Mouse (Mus musculus) right cerebral cortex, postnatal 25 days (tissue): ENCODE data around the gene Sept4.

ENCODE experiments used
- DNase-seq: peaks from one replicate; pipeline ENCODE4 v3.0.0; 2022

Gene Sept4

GRCm38 (mm10) chr11:87602234-87602633 lies 33.5 kb downstream of the Sept4 start:
- no peak for DNase-seq

DNA sequence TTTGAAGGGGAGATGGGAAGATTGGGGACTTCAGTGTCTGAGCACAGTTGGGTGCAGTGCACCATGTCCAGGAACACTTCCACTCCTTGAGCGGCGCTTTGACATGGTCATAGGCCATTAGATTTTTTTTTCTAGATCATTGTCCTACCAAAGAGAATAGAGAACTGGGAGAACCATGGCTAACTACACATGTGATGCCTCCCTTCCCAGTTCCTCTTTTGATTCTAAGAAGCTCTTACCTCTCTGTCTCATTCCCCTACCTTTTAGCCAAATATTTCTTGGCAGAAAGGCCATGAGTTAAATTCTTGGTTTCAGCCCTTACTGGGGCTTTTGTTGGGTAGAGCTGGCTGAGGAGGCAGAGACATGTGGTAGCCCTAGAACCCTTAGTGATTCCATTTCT lies 34.9 kb downstream of the Sept4 start:
- no peak for DNase-seq

- DNase-seq, result no peak
Observed at GRCm38 (mm10) chr11:87609264-87609663, 40.6 kb downstream of the Sept4 start.

- no peak for DNase-seq
Observed at GRCm38 (mm10) chr11:87611547-87611946, 42.8 kb downstream of the Sept4 start.

GRCm38 (mm10) chr11:87613972-87614371 lies 45.3 kb downstream of the Sept4 start:
- DNase-seq, result no peak

DNA sequence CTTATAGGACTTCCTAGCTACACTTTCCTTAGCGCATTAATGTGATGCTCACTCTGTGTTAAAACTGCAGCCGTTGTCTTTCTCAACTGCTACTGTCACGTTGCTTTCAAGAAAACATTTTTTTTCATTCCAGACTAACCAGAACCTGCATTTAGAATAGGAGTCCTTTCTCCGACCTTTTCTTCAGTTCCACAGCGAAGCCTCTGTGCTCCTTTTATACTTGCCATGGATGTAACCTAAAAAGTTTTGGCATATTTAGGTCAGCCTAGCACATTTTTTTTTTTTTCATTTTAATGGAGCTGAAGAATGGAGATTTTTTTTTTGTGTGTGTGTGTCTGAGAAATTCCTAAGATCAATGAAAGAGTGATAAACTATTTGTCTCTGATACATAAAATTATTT lies 46.8 kb downstream of the Sept4 start:
- DNase-seq, result no peak

GRCm38 (mm10) chr11:87615952-87616351 lies 47.2 kb downstream of the Sept4 start:
- no peak for DNase-seq

- DNase-seq, result no peak
Observed at GRCm38 (mm10) chr11:87616790-87617474, 48.2 kb downstream of the Sept4 start, which contains the start of gene Hsf5. TSS of gene Hsf5 (plus strand) at chr11:87617164.

DNA sequence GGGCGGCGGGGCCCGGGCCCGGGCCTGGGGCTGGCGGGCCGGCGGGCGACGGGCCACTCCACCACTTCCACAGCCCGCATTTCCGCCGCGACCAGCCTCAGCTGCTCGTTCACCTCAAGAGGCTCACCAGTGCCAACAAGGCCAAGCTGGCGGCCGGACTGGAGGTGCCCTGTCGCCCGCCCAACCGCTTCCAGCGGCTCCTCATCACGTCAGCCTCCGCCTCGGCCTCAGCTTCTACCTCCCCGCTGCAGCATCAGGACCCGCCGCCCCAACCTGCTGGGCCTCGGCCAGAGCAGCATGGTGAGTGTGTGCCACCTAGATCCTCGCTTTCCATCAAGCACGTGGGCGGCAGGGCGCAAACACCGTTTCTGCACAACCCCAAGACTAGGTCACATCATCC lies 48.9 kb downstream of the Sept4 start:
- no peak for DNase-seq

GRCm38 (mm10) chr11:87623160-87623559 lies 54.5 kb downstream of the Sept4 start:
- DNase-seq, result no peak

- no peak for DNase-seq
Observed at GRCm38 (mm10) chr11:87629859-87630258, 61.2 kb downstream of the Sept4 start.

DNA sequence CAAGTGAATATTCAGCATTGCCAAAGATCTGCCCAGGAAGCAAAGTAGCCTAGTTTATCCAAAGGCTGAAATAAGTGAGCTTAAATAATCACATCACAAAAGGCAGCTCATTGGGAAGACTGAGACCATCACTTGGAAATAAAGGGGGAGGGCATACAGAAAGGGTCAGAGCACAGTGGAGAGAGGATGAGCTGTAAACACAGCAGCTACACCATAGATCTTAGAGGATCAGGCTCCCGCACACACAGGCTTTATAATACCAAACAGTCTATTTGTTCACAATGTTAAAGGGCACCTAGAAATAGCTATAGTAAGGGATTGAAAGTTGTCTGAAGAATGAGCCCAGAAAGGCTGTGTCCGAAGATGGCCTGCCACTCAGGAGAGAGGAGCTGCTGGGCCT lies 70.1 kb downstream of the Sept4 start:
- DNase-seq, result no peak

GRCm38 (mm10) chr11:87639206-87639605 lies 70.5 kb downstream of the Sept4 start:
- DNase-seq, result no peak
